Mouse (Mus musculus): Measurements from ENCODE around the gene 1700029F12Rik.

The 1700029F12Rik gene

GRCm38 (mm10) chr13:97021906-97022305 is 12.3 kb downstream of the 1700029F12Rik start:
- DNase-seq (ENCODE audit: low spot score in 2 of 2) = no peak

GRCm38 (mm10) chr13:97020122-97020521 is 14.0 kb downstream of the 1700029F12Rik start:
- DNase-seq (ENCODE audit: low spot score in 2 of 2) = no peak

GRCm38 (mm10) chr13:97017711-97018110 is 16.5 kb downstream of the 1700029F12Rik start:
- DNase-seq (ENCODE audit: low spot score in 2 of 2) = no peak

GRCm38 (mm10) chr13:97014366-97014765 is 19.8 kb downstream of the 1700029F12Rik start:
- DNase-seq (ENCODE audit: low spot score in 2 of 2) = no peak

- no peak for DNase-seq (ENCODE audit: low spot score in 2 of 2)
Observed at GRCm38 (mm10) chr13:97008266-97009153, 25.7 kb downstream of the 1700029F12Rik start.

- peak in 1 of 2 experiments; percentile 12 for DNase-seq (ENCODE audit: low spot score in 2 of 2)
Observed at GRCm38 (mm10) chr13:97007501-97008265, 26.5 kb downstream of the 1700029F12Rik start.

GRCm38 (mm10) chr13:97006784-97007183 is 27.4 kb downstream of the 1700029F12Rik start:
- no peak for DNase-seq (ENCODE audit: low spot score in 2 of 2)

GRCm38 (mm10) chr13:96997080-96997479 is 37.1 kb downstream of the 1700029F12Rik start:
- DNase-seq (ENCODE audit: low spot score in 2 of 2) = no peak

- no peak for DNase-seq (ENCODE audit: low spot score in 2 of 2)
Observed at GRCm38 (mm10) chr13:96995243-96995642, 38.9 kb downstream of the 1700029F12Rik start.

- no peak for DNase-seq (ENCODE audit: low spot score in 2 of 2)
Observed at GRCm38 (mm10) chr13:96993291-96993989, 40.7 kb downstream of the 1700029F12Rik start.

GRCm38 (mm10) chr13:96990561-96991265 is 43.4 kb downstream of the 1700029F12Rik start:
- no peak for DNase-seq (ENCODE audit: low spot score in 2 of 2)

GRCm38 (mm10) chr13:96990045-96990444 is 44.1 kb downstream of the 1700029F12Rik start:
- DNase-seq (ENCODE audit: low spot score in 2 of 2) = no peak

- no peak for DNase-seq (ENCODE audit: low spot score in 2 of 2)
Observed at GRCm38 (mm10) chr13:96989129-96989528, 45.0 kb downstream of the 1700029F12Rik start.

GRCm38 (mm10) chr13:96985599-96986275 is 48.4 kb downstream of the 1700029F12Rik start:
- DNase-seq (ENCODE audit: low spot score in 2 of 2) = no peak

- no peak for DNase-seq (ENCODE audit: low spot score in 2 of 2)
Observed at GRCm38 (mm10) chr13:96984688-96985087, 49.5 kb downstream of the 1700029F12Rik start.

GRCm38 (mm10) chr13:96983251-96984126 is 50.7 kb downstream of the 1700029F12Rik start:
- no peak for DNase-seq (ENCODE audit: low spot score in 2 of 2)

GRCm38 (mm10) chr13:96980561-96980960 is 53.6 kb downstream of the 1700029F12Rik start:
- DNase-seq (ENCODE audit: low spot score in 2 of 2) = no peak

GRCm38 (mm10) chr13:96976986-96977595 is 57.1 kb downstream of the 1700029F12Rik start:
- DNase-seq (ENCODE audit: low spot score in 2 of 2) = no peak

- no peak for DNase-seq (ENCODE audit: low spot score in 2 of 2)
Observed at GRCm38 (mm10) chr13:96973318-96973717, 60.8 kb downstream of the 1700029F12Rik start.
